In genomic region chr16:76947011-76947410, GRCm38 (mm10) we compare ENCODE assay signal across 28 mouse cellular contexts.
"Had no signal": no experiment of that assay in that cellular context is flagged by ENCODE, and none has a peak within 500 bp of the region (broad histone marks: within the 10 kb centered on the region; RNA-seq: fewer than 3 reads in every experiment).

No protein-coding gene starts in this region.

- H3K9ac ChIP-seq: embryonic facial prominence, embryonic 12.5 days; embryonic facial prominence, embryonic 13.5 days; embryonic facial prominence, embryonic 15.5 days; forebrain, embryonic 12.5 days; forebrain, embryonic 13.5 days; forebrain, embryonic 15.5 days; forebrain, postnatal 0 days had no signal

- H3K9me3 ChIP-seq: embryonic facial prominence, embryonic 10.5 days; embryonic facial prominence, embryonic 12.5 days; embryonic facial prominence, embryonic 13.5 days; embryonic facial prominence, embryonic 15.5 days; forebrain, embryonic 10.5 days; forebrain, embryonic 12.5 days; forebrain, embryonic 13.5 days; forebrain, embryonic 15.5 days had no signal

- H3K4me2 ChIP-seq: embryonic facial prominence, embryonic 12.5 days; embryonic facial prominence, embryonic 13.5 days; embryonic facial prominence, embryonic 15.5 days; forebrain, embryonic 12.5 days; forebrain, embryonic 13.5 days; forebrain, embryonic 15.5 days had no signal

- H3K27ac ChIP-seq: embryonic facial prominence, embryonic 10.5 days; embryonic facial prominence, embryonic 12.5 days; embryonic facial prominence, embryonic 13.5 days; embryonic facial prominence, embryonic 15.5 days; forebrain, embryonic 10.5 days; forebrain, embryonic 12.5 days; forebrain, embryonic 13.5 days; forebrain, embryonic 15.5 days; gastrocnemius, adult 2 months; heart, adult 2 months had no signal

- H3K36me3 ChIP-seq: embryonic facial prominence, embryonic 10.5 days; embryonic facial prominence, embryonic 12.5 days; embryonic facial prominence, embryonic 13.5 days; embryonic facial prominence, embryonic 15.5 days; forebrain, embryonic 10.5 days; forebrain, embryonic 12.5 days; forebrain, embryonic 15.5 days had no signal

- H3K4me3 ChIP-seq: embryonic facial prominence, embryonic 10.5 days; embryonic facial prominence, embryonic 12.5 days; embryonic facial prominence, embryonic 13.5 days; embryonic facial prominence, embryonic 15.5 days; erythroblast, embryonic 14.5 days; forebrain, embryonic 10.5 days; forebrain, embryonic 12.5 days; forebrain, embryonic 13.5 days; forebrain, embryonic 15.5 days; gastrocnemius, adult 2 months; heart, adult 2 months had no signal

- ATAC-seq: forebrain, embryonic 13.5 days; forebrain, embryonic 14.5 days; forebrain, embryonic 15.5 days; forebrain, embryonic 16.5 days; forebrain, postnatal 0 days had no signal

- DNase-seq: cerebellum, adult 2 months; cerebellum, adult 8-10 months; cerebellum, adult 9-10 months; cerebellum, adult 9-11 months; cerebellum, postnatal 10 days; cerebellum, postnatal 14 days; cerebellum, postnatal 25 days; cerebellum, postnatal 36 days; embryo, embryonic 11 days; forebrain, postnatal 0 days; gastrocnemius, adult 2 months; gastrocnemius, postnatal 10 days; gastrocnemius, postnatal 14 days; gastrocnemius, postnatal 25 days; gastrocnemius, postnatal 36 days; heart, adult 18-20 months; heart, adult 2 months had no signal

- H3K27me3 ChIP-seq: embryonic facial prominence, embryonic 12.5 days; embryonic facial prominence, embryonic 13.5 days; embryonic facial prominence, embryonic 15.5 days; forebrain, embryonic 12.5 days; forebrain, embryonic 13.5 days; forebrain, embryonic 15.5 days had no signal

- H3K4me1 ChIP-seq: embryonic facial prominence, embryonic 10.5 days; embryonic facial prominence, embryonic 12.5 days; embryonic facial prominence, embryonic 13.5 days; embryonic facial prominence, embryonic 15.5 days; forebrain, embryonic 10.5 days; forebrain, embryonic 12.5 days; forebrain, embryonic 13.5 days had no signal
